Mouse (Mus musculus): ENCODE measurements at regions not wholly inside any gene's neighbourhood (a gene's known extent, or its start where the extent isn't known, plus 50 kb on each side); places are given as distances from the start of the nearest gene placed in this dataset.
A peak's percentile ranks its signal among the peaks of the same experiment; 100 is the strongest.

- no peak for DNase-seq (ENCODE audit: low read depth)
Observed at GRCm38 (mm10) chr4:23994261-23994965, 501.8 kb upstream of the Mms22l start.

DNA sequence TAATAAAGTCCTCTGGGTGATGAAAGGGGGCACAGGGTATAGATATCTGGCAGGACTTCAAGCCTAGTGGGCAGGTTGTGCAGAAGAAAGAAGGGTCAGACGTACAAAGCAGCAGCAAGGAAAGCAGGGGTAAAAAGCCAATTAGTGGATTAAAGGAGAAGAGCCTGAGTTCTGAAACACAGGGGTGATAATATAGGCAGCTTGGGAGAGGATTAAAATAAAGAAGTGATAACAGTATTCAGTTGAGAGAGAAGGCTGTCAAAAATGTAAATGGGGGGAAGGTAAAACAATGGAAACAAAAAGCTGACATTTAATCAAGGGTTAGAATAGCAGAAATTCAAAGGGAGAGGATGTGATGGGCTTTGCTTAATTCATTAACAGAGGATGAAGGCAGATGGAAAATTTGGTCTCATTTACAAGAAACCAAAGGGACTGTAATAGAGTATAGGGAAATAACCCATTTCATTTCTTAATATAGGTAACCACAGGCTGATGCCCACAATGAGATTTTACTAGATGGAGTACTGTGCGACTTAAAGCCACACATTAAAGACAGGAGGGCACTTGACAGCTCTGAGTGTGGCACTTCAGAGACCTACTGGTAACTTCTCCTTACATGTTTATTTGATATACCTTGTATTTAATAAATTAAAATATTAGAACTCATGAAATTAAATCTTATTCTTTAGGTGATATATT, 489.8 kb upstream of the Mms22l start:
- no peak for DNase-seq (ENCODE audit: low read depth)

- DNase-seq (ENCODE audit: low read depth), result peak; percentile 3
Observed at GRCm38 (mm10) chr4:24019178-24020104, 476.8 kb upstream of the Mms22l start.

All from NIH3T3 (cell line).